Mouse (Mus musculus): ENCODE measurements around the gene Gan. TPM values are rescaled to one million over a fixed set of nuclear protein-coding genes. Genes with fewer than 3 reads are reported as not detected.

Gan gene
- polyA plus RNA-seq, 1 experiment from 2014 or later = 0.63 TPM

- WGBS (ENCODE audit: insufficient replicate concordance) = under 1% methylated on average over 22 of the region's 22 CpGs
- no peaks in the 10 kb centered on the region for H3K36me3 ChIP-seq (ENCODE audit: control insufficient read depth, insufficient read depth)
- H3K27me3 ChIP-seq (ENCODE audit: control insufficient read depth, insufficient read depth, low read depth, low read length) = no peaks in the 10 kb centered on the region
- peak overlapping the region; percentile 96 for H3K9ac ChIP-seq (ENCODE audit: low read depth, low read length)
- peaks cover 53% of the 10 kb centered on the region for H3K4me1 ChIP-seq (ENCODE audit: control insufficient read depth, low read depth, low read length)
- peak overlapping the region; percentile 83 for H3K27ac ChIP-seq (ENCODE audit: low read length)
- peaks cover 2% of the 10 kb centered on the region; the same call in 1 of the 2 replicates for H3K9me3 ChIP-seq (replicated peaks; ENCODE audit: control insufficient read depth, low read length)
- H3K4me3 ChIP-seq (ENCODE audit: low read depth, low read length) = peak overlapping the region; percentile 93
- ATAC-seq (ENCODE audit: low read depth) = no peak
- peak overlapping the region; percentile 86 for H3K4me2 ChIP-seq (ENCODE audit: low read depth, low read length)
Measured at GRCm38 (mm10) chr8:117257821-117258575, 100.1 kb downstream of the Gan start.

- 21% methylated on average over 6 of the region's 6 CpGs for WGBS (ENCODE audit: insufficient replicate concordance)
Measured at GRCm38 (mm10) chr8:117258576-117259040, 100.7 kb downstream of the Gan start.

GRCm38 (mm10) chr8:117259431-117260001, 101.6 kb downstream of the Gan start:
- no peaks in the 10 kb centered on the region for H3K9me3 ChIP-seq (replicated peaks; ENCODE audit: control insufficient read depth, low read length)
- peaks cover 62% of the 10 kb centered on the region for H3K4me1 ChIP-seq (ENCODE audit: control insufficient read depth, low read depth, low read length)
- peak overlapping the region; percentile 96; the same call in 1 of the 2 replicates for H3K9ac ChIP-seq (ENCODE audit: low read depth, low read length)
- no peak for ATAC-seq (ENCODE audit: low read depth)
- H3K4me3 ChIP-seq (ENCODE audit: low read depth, low read length) = peak overlapping the region; percentile 93
- no peaks in the 10 kb centered on the region for H3K27me3 ChIP-seq (ENCODE audit: control insufficient read depth, insufficient read depth, low read depth, low read length)
- H3K4me2 ChIP-seq (ENCODE audit: low read depth, low read length) = peak overlapping the region; percentile 86
- WGBS (ENCODE audit: insufficient replicate concordance) = 60% methylated on average over 11 of the region's 11 CpGs
- no peaks in the 10 kb centered on the region for H3K36me3 ChIP-seq (ENCODE audit: control insufficient read depth, insufficient read depth)
- peak overlapping the region; percentile 83 for H3K27ac ChIP-seq (ENCODE audit: low read length)

More at GRCm38 (mm10) chr8:117258576-117259040, 100.7 kb downstream of the Gan start:
- H3K4me1 ChIP-seq (ENCODE audit: control insufficient read depth, low read depth, low read length) = peaks cover 59% of the 10 kb centered on the region
- peak overlapping the region; percentile 96 for H3K9ac ChIP-seq (ENCODE audit: low read depth, low read length)
- no peak for ATAC-seq (ENCODE audit: low read depth)
- H3K36me3 ChIP-seq (ENCODE audit: control insufficient read depth, insufficient read depth) = no peaks in the 10 kb centered on the region
- H3K27me3 ChIP-seq (ENCODE audit: control insufficient read depth, insufficient read depth, low read depth, low read length) = no peaks in the 10 kb centered on the region
- H3K27ac ChIP-seq (ENCODE audit: low read length) = peak overlapping the region; percentile 83
- H3K4me2 ChIP-seq (ENCODE audit: low read depth, low read length) = peak overlapping the region; percentile 86
- no peaks in the 10 kb centered on the region for H3K9me3 ChIP-seq (replicated peaks; ENCODE audit: control insufficient read depth, low read length)
- H3K4me3 ChIP-seq (ENCODE audit: low read depth, low read length) = peak overlapping the region; percentile 93

- H3K4me1 ChIP-seq (ENCODE audit: control insufficient read depth, low read depth, low read length) = peaks cover 69% of the 10 kb centered on the region
- H3K9ac ChIP-seq (ENCODE audit: low read depth, low read length) = no peak overlapping the region
- WGBS (ENCODE audit: insufficient replicate concordance) = 56% methylated on average over 14 of the region's 14 CpGs
- peak; percentile 22; the same call in 1 of the 2 replicates for ATAC-seq (ENCODE audit: low read depth)
- peak overlapping the region; percentile 83 for H3K27ac ChIP-seq (ENCODE audit: low read length)
- H3K4me2 ChIP-seq (ENCODE audit: low read depth, low read length) = peak overlapping the region; percentile 86
- H3K27me3 ChIP-seq (ENCODE audit: control insufficient read depth, insufficient read depth, low read depth, low read length) = no peaks in the 10 kb centered on the region
- no peaks in the 10 kb centered on the region for H3K9me3 ChIP-seq (replicated peaks; ENCODE audit: control insufficient read depth, low read length)
- H3K4me3 ChIP-seq (ENCODE audit: low read depth, low read length) = peak overlapping the region; percentile 18
- H3K36me3 ChIP-seq (ENCODE audit: control insufficient read depth, insufficient read depth) = no peaks in the 10 kb centered on the region
Measured at GRCm38 (mm10) chr8:117260234-117260929, 102.4 kb downstream of the Gan start.

GRCm38 (mm10) chr8:117260930-117261475, 103.1 kb downstream of the Gan start:
- H3K4me2 ChIP-seq (ENCODE audit: low read depth, low read length) = peak overlapping the region; percentile 35
- no peaks in the 10 kb centered on the region for H3K9me3 ChIP-seq (replicated peaks; ENCODE audit: control insufficient read depth, low read length)
- WGBS (ENCODE audit: insufficient replicate concordance) = 69% methylated on average over 14 of the region's 14 CpGs
- ATAC-seq (ENCODE audit: low read depth) = no peak
- no peak overlapping the region for H3K9ac ChIP-seq (ENCODE audit: low read depth, low read length)
- peaks cover 67% of the 10 kb centered on the region for H3K4me1 ChIP-seq (ENCODE audit: control insufficient read depth, low read depth, low read length)
- no peaks in the 10 kb centered on the region for H3K27me3 ChIP-seq (ENCODE audit: control insufficient read depth, insufficient read depth, low read depth, low read length)
- H3K27ac ChIP-seq (ENCODE audit: low read length) = 0 out of 2 replicates have a peak overlapping the region, but pooled peaks have one; percentile 11
- H3K4me3 ChIP-seq (ENCODE audit: low read depth, low read length) = peak overlapping the region; percentile 18; the same call in 1 of the 2 replicates
- H3K36me3 ChIP-seq (ENCODE audit: control insufficient read depth, insufficient read depth) = no peaks in the 10 kb centered on the region

- ATAC-seq (ENCODE audit: low read depth) = no peak
- Histone ChIP-seq H3K4me3 (ENCODE audit: low read depth, low read length) (no peak overlapping the region), H3K27ac (ENCODE audit: low read length) (no peak overlapping the region), H3K4me1 (ENCODE audit: control insufficient read depth, low read depth, low read length) (peaks cover 64% of the 10 kb centered on the region), H3K9ac (ENCODE audit: low read depth, low read length) (no peak overlapping the region), H3K4me2 (ENCODE audit: low read depth, low read length) (peak overlapping the region; percentile 35), H3K9me3 (replicated peaks; ENCODE audit: control insufficient read depth, low read length) (no peaks in the 10 kb centered on the region), H3K36me3 (ENCODE audit: control insufficient read depth, insufficient read depth) (no peaks in the 10 kb centered on the region), H3K27me3 (ENCODE audit: control insufficient read depth, insufficient read depth, low read depth, low read length) (no peaks in the 10 kb centered on the region)
- WGBS (ENCODE audit: insufficient replicate concordance) = 33% methylated on average over 9 of the region's 9 CpGs
Measured at GRCm38 (mm10) chr8:117261702-117262101, 103.8 kb downstream of the Gan start.

- Histone ChIP-seq H3K9me3 (replicated peaks; ENCODE audit: control insufficient read depth, low read length) (no peaks in the 10 kb centered on the region), H3K9ac (ENCODE audit: low read depth, low read length) (no peak overlapping the region), H3K36me3 (ENCODE audit: control insufficient read depth, insufficient read depth) (no peaks in the 10 kb centered on the region), H3K4me3 (ENCODE audit: low read depth, low read length) (no peak overlapping the region), H3K4me2 (ENCODE audit: low read depth, low read length) (peak overlapping the region; percentile 36), H3K27me3 (ENCODE audit: control insufficient read depth, insufficient read depth, low read depth, low read length) (no peaks in the 10 kb centered on the region), H3K4me1 (ENCODE audit: control insufficient read depth, low read depth, low read length) (peaks cover 68% of the 10 kb centered on the region), H3K27ac (ENCODE audit: low read length) (peak overlapping the region; percentile 29)
- ATAC-seq (ENCODE audit: low read depth) = no peak
- WGBS (ENCODE audit: insufficient replicate concordance) = 19% methylated on average over 8 of the region's 8 CpGs
Measured at GRCm38 (mm10) chr8:117262685-117263084, 104.8 kb downstream of the Gan start.

- ATAC-seq (ENCODE audit: low read depth) = peak; percentile 13; the same call in 1 of the 2 replicates
- no peaks in the 10 kb centered on the region for H3K9me3 ChIP-seq (replicated peaks; ENCODE audit: control insufficient read depth, low read length)
- H3K36me3 ChIP-seq (ENCODE audit: control insufficient read depth, insufficient read depth) = no peaks in the 10 kb centered on the region
- no peak overlapping the region for H3K27ac ChIP-seq (ENCODE audit: low read length)
- no peak overlapping the region for H3K4me2 ChIP-seq (ENCODE audit: low read depth, low read length)
- peaks cover 70% of the 10 kb centered on the region for H3K4me1 ChIP-seq (ENCODE audit: control insufficient read depth, low read depth, low read length)
- WGBS (ENCODE audit: insufficient replicate concordance) = 6% methylated on average over 6 of the region's 6 CpGs
- H3K9ac ChIP-seq (ENCODE audit: low read depth, low read length) = no peak overlapping the region
- H3K27me3 ChIP-seq (ENCODE audit: control insufficient read depth, insufficient read depth, low read depth, low read length) = no peaks in the 10 kb centered on the region
- no peak overlapping the region for H3K4me3 ChIP-seq (ENCODE audit: low read depth, low read length)
Measured at GRCm38 (mm10) chr8:117263442-117263841, 105.5 kb downstream of the Gan start.

Data from liver, embryonic 16.5 days (tissue).